Mouse (Mus musculus) cerebellum, adult 8-10 months (tissue): ENCODE measurements at regions not wholly inside any gene's neighbourhood (a gene's known extent, or its start where the extent isn't known, plus 50 kb on each side); places are given as distances from the start of the nearest gene placed in this dataset.

ENCODE experiments used
- DNase-seq: peaks from one replicate; pipeline ENCODE4 v3.0.0; 2022

DNA sequence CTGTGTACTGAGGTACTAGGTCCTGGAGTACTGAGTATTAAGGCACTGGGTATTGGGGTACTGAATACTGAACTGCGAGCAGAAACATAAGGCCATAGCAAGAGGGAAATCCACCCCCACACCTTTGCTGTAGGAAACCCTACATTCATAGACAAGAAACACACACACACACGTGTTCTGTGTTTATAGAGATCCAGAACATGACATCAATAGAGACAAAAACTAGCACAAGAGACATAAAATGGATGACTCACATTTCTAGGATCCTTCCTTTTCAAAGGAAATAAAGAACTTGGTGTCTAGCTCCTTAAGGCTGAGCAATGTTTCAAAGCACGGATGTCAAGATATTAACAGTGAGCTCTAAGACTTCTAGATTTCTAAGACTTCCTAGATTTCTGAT is 49.9 kb upstream of the Nepro start:
- DNase-seq, result no peak

DNA sequence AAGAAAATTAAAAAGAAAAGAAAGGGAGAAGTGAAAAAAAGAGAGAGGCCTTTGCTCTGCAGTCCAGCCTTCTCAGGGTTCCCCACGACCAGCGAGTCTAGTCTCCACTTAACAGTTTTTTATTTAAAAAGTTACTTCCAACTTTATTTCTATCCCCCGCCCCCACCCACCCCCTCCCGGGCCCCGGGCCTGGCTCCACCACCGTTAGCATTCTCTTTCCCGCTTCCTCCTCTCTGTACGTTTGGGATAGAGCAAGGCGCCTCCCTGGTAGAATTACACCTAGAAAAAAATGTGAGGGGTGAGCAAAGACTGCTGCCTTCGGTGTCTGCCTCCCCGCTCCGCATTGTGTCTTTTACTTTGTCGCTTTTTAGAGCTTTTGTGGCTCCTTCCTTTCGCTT is 51.7 kb upstream of the Nepro start:
- no peak for DNase-seq

DNA sequence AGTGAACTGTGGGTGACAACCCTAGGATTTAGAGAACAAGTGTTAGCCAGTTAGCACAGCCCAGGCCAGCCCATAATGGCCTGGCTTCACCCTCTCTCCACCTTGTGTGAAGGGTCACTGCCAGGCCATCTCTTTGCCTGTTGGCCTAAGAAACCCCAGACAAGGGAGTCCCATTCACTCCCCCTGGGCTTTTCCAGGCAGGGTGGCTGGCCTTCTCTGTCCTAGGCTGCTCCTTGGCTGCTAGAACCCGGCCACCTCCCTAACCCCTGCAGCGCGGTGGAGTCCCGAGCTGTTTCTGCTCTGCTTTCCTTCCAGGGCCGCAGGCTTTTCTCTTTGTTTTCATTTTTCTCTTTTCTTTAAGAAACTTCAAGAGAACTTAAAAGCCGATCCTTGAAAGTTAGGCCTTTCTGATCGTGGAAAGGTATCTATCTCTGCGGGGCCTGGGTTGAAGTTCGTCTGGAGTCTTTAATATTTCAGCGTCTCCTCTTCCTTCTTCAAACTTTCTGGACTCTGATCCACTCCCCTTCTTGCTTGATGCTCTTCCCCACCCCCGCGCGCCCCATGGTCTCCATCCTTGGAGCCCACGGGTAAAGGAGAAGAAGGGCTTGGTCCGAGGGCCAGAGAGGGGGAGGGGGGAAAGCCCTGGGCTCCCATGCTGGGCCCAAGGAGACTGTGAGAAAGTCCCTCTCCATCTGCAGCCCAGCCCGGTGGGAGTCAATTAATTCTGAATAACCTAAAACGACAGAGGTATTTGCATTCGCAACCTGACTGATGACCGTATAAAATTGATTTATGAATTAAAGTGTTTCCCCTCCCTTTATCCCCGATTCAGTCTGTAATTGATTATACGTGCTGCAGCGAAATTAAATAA is 52.3 kb upstream of the Nepro start:
- DNase-seq, result no peak

DNA sequence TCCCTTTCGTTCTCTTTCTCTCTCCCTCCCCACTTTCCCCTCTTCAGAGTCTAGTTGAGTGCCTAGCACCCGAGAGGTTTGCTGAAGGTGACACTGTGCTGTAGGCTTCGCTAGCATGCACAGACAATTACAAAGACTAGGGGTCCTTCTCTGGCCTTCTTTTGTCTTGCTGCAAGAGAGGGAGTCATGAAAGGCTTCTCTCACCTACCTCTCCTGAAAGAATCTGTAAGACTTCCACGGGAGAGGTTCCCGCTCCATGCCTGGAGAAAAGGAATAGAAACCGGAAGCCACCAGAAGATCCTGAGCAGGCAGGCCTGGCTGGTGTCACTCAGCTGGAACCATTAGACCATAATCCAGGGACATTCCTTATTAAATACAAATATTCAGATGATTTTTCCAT is 56.0 kb upstream of the Nepro start:
- no peak for DNase-seq

DNA sequence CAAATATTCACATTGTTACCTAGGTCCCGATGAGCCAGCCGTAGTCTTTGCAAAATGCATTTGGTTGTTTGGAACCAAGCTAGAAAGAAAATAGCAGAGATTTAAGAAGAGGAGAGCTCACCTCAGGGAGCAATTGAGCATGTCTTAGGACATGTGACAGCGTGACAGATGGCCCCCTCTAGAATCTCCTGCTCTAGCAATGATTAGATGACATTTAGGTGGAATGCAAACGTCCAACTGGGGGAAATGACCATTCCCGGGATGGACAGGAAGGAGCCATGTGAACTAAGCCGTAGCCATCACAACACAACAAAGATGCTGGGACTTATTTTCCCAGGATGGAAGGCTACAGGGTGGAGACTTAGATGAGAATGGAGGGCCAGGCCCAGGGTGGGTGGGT is 57.0 kb upstream of the Nepro start:
- DNase-seq, result no peak

DNA sequence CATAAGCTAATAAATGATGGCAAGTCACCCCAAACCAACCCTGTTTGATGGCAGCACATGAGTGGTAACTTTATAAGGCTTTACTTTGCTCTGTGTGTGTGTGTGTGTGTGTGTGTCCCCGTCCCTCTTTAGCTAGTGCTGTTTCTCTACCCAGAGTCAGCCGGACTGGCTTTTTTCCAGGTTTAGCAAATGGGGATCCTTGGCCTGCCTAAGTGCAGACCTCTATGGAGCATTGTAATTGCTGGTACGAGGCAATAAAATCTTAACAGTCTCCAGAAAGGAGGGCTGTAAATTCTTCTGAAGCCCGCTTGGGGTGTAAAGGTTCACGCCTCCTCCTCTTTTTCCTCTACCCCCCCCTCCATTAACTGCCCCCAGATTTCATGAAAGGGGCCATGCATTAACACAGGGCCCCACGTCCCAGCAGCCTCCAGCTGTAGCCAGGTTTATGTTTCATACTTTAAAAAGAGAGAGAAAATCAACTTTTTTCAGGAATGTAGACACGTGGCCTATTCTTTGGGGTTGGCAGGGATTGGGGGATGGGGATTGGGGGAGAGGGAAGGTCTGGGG is 57.6 kb upstream of the Nepro start:
- no peak for DNase-seq

DNA sequence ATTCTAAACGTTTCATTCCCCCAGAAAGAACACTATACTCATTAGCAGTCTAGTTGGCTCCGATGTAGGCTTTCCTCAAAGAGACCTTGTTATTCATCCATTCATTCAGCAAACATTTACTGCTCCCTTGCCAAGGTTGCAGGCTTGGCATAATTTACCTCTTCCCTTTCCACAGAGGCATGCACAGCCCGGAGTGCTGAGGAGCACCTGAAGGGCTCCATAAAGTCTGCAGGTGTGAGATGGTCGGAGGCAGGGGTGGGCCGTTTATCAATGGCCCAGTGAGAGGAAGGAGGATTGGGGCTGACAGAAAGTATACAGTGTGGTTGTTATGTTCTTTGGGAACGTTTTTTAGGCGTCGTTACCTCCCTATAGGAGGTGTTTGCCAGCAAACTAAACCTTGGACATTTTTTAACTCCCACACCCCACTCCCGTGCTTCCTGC is 58.6 kb upstream of the Nepro start:
- no peak for DNase-seq

DNA sequence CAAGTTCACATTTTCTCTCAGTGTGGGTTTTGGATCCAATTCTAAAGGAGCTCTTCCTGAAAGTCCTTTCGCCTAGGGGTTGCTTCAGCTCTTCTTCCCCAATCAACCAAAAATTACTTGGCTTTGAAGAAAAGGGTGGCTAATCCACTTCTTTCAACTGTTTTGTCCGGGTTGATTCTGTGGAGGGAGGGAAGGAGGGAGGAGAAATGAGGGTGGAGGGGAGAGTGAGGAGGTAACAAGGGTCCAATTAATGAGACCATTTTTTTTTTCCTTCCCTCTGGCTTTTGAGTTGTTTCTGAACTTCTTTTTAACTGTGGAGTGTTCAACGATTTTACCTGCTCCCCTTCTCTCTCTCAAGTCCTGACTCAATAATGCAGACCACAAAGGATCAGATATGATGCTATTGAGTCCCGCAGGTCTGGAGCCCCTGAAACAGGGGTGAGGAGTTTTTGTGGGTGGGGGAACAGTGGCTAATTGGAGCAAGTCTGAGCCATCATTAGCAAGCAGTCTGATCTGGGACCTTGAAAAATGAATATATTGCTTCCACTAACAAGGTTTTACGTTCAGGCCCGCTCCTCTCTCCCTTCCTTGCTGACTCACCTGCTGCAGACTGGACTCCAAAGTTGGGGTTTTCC is 61.0 kb upstream of the Nepro start:
- DNase-seq, result no peak

DNA sequence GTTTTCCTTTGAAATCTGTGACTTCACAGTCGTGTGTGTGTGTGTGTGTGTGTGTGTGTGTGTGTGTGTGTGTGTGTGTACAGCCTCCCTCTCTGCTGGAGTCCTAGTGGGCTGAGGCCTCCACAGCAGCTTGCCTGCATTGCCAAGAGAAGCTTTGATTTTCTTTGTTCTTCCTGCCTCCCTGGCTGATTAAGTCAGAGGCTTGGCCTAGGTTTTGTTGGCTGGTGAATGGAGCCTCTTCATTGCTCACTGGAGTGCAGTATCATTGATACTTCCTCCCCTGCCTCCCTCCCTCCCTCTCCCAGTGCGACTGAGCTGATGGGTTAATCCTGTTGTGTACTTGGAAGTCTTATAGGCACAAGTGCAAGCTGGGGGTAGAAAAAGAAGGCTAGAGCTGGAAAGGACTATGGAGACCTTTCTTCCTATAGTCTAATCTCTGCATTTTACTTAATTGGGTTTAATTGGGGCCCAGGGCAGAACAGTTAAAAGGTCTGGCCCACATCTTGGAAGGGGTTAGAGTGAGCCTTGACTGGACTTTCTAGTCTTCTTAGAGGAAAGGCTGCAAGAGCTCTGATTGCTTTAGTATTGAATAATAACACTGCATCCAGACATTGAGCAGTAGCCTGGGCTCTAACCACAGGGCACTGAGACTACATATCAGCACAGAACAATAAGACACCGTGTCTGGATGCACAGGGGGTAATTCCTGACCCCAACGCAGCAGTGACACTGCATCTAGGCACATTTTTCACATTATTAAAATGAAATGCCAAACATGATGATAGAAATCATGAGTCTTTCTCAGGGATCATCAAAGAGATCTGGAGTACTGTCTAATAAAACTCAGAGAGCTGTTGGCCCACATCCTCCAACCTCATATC is 62.9 kb upstream of the Nepro start:
- DNase-seq, result no peak

DNA sequence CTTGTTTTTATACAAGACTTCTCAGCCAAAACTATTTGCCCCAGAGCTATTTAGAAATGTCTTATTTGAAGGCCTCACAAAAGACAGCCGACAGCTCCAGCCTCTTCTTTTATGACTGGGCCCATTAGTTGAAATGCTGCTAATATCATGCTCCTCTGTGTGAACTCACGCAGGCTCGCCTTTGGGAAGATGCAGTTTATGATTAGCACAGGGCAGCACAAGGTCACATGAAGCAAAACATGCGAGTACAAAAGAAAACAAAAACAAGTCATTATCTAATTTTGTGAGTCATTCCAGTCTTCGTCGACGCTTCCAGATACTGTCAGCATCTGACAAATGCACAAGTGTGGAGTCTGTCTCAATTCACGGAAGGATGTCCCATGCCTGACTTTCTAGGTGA is 65.8 kb upstream of the Nepro start:
- no peak for DNase-seq

DNA sequence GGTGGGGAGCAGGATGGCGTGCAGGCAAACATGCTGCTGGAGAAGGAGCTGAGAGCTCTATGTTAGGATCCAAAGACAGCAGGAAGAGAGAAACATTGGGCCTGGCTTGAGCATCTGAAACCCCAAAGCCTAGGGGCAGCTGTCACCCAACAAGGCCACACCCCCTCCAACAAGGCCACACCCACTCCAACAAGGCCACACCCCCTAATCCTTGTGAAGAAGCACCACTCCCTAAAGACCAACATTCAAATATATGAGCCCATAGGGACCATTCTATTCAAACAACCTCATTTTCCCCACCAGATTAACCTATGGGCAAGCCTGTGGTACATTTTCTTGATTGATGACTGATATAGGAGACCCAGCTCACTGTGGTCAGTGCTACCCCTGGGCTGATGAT is 67.9 kb upstream of the Nepro start:
- DNase-seq, result no peak

DNA sequence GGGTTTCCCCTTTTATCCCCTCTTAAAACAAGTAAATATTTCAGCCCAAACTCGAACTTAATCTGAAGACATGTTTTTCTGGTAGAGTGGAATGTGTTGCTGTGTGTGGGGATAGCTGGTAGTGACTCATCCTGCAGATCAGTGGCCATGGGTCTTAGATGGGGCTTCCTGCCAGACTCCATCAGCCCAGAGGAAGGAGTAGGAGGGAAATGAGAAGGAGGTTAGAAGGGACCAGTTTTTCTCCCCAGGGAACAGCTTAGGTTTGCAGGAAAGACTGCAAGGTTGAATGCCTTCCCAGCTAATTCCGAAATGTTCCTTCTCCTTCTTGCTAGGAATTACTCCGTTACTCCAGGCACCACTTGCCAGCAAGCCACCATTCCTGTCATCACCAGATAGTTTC is 68.8 kb upstream of the Nepro start:
- DNase-seq, result no peak

DNA sequence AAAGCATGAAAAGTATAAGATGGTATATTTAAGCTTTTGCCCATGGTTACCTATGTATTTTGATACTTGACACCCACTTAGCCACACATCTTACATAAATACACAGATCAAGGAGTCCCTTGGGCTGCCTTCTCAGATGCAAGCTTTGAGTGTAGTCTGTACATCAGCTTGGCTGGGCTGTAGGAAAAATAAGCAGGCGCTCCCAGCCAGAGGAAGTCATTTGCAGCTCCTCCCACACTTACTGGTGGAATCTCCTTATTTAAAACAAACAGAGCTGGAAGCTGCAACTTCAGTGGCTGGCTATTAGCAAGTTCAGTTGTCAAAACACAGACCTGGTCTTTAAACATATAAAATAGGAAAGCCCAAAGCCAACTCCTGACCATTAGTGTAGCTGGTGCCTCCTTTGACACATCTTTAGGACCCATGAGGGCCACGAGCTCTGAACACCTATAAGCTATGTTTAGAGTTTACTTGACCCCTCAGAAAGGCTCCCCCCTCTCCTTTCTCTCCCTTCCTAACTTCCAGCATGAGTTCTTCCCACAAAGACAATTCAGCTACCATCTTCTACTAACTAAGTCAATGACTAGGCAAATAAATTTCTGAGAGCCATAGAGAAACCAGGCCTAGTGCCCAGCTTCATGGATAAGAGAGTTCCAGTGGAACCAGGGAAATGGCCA is 75.4 kb upstream of the Nepro start:
- no peak for DNase-seq

DNA sequence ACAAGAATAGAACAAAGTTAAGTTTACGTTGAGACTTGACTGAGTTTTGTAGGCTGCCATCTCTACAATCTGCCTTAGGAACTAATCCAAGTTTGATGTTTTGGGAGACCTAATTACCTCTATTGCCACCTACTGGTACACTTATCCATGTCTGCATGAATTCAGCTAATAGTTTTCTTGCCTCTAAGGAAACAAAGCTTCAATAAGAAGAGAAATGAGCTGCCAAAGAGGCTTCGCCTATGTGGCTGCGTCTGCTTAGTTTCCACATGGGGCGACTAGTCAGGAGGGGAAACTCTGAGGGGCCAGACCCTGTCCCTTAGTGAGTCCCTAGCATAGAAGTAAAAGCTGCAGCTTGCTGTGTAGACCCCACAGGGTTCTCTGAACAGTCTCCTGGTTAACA is 80.1 kb upstream of the Nepro start:
- DNase-seq, result peak; percentile 59

DNA sequence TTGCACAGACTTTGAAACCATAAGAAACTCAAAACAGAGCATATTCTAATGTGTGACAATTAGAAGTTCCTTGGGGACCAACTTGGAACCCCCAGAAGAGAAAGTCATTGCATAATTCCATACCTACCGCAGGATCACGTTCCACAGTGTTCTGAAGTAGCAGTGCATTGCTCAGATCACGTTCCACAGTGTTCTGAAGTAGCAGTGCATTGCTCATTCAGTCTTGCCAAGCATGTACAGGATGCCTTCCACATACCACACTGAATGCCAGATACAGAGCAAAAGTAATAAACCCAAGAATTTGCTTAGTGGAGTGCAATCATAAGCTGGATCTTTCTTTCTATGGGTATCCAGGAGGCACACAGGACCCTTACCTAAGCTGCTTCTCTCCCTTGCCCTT is 78.4 kb upstream of the Boc start:
- no peak for DNase-seq

DNA sequence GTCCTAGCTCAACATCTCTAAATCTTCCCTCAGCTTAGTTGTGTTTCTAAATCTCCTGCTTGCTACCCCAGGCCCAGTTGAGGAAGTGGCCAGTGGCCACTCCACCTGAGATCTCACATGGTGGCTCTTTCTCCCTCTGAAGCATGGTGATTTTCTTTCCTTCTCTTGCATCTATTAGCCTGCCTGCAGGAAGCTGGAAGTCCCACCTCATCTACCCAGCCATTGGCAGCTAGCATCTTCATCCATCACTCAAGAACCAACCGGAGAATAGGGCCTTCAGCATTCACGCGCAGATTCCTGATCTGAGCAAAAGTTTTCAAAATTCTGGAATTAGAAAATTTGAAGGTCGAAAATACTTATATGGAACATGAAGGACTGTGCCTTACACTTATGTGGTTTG is 75.8 kb upstream of the Boc start:
- DNase-seq, result no peak

DNA sequence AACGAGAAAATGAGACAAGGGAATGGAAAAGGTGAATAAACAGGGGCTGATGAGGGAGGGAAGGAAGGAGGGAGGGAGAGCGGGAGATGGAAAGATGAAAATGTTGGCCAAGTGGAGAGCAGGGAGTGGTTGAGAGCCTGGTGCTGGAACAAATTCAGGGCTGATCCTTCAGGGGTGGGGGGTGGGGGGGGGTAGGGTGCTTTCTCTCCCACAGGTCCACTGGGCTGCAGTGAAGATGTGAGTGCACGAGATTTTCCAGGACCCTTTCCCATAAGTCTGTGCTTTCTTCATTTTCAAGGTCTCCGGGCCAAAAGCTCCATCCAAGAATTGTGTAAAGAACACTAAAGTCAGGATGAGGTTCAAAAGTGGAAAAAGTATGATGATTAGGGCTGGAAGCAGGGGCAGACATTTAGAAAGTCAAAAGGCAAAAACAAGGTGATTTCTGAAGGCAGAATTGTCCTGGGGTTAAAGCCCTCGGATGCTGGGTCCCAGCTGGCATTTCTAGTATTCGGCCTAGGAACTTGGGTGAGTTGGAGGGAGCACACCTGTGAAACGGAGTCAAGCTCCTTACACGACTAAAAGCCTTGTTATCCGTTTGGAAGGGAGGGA is 74.5 kb upstream of the Boc start:
- peak; percentile 50 for DNase-seq

DNA sequence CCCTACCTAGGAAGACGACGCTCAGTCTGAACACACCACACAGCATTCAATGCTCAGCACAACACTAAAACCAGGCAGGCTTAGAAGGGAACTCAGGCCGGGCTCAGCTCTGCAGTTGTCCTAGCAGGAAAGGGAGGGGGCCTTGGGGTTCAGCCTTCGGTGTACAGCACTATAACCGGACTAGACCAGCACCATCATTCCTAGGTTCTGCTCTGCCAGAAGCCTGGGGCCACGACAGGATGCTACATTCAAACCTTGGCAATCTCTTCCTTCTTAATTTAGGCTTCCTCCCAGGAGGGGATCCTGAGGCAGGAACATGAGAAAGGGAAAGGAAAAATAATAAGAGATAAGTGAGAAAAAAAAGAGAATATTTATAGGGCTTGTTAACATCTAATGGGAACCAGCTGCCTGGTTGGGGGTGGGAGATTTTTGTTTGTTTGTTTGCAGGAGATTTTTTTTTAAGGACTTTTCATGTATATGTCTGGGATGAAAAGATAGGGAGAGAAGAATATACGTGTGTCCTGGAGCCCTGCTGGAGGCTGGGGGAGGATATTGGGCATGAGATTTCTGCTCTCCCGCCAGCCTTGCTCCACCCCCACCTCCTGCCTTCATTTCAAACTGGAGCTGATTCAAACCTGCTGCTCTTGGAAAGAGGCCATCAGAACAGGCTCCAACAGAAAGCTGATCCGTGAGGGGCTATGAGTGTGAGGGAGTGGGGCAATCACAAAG is 73.8 kb upstream of the Boc start:
- peak; percentile 90 for DNase-seq

DNA sequence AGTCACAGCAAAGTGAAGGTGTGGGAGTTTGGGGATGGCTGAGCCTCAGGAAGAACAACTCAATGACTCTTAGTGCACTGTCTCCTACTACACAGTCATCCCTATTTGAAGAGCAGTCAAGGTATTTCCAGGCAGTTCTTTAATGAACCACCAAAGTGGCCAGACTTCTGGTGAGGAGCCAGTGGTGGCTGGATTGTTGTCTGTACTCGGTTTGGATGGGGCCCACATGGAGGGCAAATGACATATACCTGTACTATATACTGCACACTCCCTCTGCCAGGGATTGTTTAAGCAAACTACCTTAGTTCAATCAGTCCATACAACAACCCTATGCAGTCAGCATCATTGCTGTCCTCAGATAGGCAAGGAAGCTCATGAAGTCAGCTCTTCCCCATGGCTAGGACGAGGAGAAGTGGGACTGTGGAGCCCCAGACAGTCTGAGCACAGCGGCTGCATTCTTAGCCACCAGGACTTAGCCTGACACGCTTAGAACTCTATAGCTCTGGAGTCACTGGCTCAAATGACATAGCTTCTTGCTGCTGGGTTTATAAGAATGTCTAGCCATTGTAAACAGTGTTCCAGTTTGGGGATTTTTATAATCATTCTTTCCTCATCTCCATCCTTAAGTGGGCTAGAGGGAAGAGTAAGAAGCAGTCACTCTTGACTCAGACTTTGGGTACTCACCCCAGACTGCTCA is 72.8 kb upstream of the Boc start:
- peak; percentile 39 for DNase-seq

DNA sequence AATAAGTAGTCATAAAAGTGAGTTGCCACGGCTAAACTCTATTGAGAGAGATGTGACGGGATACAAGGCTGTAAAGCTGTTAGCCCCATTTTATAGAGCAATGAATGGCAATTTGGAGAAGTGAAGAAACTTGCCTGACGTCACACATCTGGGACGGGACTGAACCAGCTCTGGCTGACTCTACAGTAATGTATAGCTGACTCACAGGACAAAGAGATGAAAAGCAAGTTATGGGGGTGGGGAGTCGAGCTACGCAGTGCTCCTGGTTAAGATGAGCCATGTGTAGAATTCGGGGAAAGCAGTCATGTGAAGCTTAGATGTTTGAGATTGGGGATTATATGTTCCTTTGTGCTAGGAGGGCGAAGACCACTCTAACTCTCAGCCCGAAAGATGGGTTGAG is 72.2 kb upstream of the Boc start:
- peak; percentile 24 for DNase-seq

DNA sequence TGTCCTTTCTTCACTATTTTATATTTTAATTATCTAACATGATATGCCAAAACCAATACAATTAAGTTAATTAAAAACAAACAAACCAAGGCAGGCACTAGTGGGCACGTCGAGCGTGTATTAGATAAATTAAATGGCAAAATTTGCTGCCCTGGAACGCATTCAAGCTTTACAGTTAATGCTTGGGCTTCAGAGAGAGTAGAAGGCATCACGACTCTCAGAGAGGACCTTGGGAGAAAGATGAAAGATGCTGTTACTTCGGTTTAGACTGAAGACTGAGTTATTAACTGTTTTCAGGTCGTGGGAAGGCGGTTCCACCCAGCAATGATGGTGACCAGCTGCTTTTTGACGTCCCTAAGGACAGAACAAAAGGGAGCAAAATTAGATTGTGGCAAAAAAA is 71.7 kb upstream of the Boc start:
- DNase-seq, result no peak
